Mouse (Mus musculus): ENCODE measurements around the gene Elmo3. TPM values are rescaled to one million over a fixed set of nuclear protein-coding genes. Genes with fewer than 3 reads are reported as not detected.

Gene Elmo3
- polyA plus RNA-seq, 1 experiment from 2014 or later: 1.3 TPM

MicroRNA genes within 50 kb of the gene (microRNA counts, 519-probe panel; counts per million panel counts)
- 4,091 counts per million, percentile 45 among the panel's probes with 10 or more counts for microRNA mmu-miR-328

Small RNA genes within 50 kb of the gene (microRNA-seq; reads per million reads assigned to microRNA genes)
- not detected for gene Gm27320
- gene Mir328: 374 reads per million, percentile 65 among the genes with 10 or more reads in this experiment

Other genes with a start within 250 kb of the Elmo3 start
- gene Ces3b, start 221.8 kb upstream of the Elmo3 start, polyA plus RNA-seq (2014; fragmentation: Nextera tagmentation; extraction: Ambion mirVana): not detected in 2 replicates
- gene Ces4a, start 173.8 kb upstream of the Elmo3 start, polyA plus RNA-seq (2014; fragmentation: Nextera tagmentation; extraction: Ambion mirVana): 0.08 TPM in 1 of 2 replicates, not detected in the other
- 32.4 and 56.8 TPM in 2 replicates for gene Cbfb, start 134.9 kb upstream of the Elmo3 start, polyA plus RNA-seq (2014; fragmentation: Nextera tagmentation; extraction: Ambion mirVana)
- gene D230025D16Rik, start 80.5 kb upstream of the Elmo3 start, polyA plus RNA-seq (2014; fragmentation: Nextera tagmentation; extraction: Ambion mirVana): 35.7 and 36.8 TPM in 2 replicates
- 6.2 and 8.3 TPM in 2 replicates for gene B3gnt9, start 50.4 kb upstream of the Elmo3 start, polyA plus RNA-seq (2014; fragmentation: Nextera tagmentation; extraction: Ambion mirVana)
- gene Tradd, start 41.0 kb upstream of the Elmo3 start, polyA plus RNA-seq (2014; fragmentation: Nextera tagmentation; extraction: Ambion mirVana): 13.1 and 18.8 TPM in 2 replicates
- 0.96 and 1.8 TPM in 2 replicates for gene Fbxl8, start 41.0 kb upstream of the Elmo3 start, polyA plus RNA-seq (2014; fragmentation: Nextera tagmentation; extraction: Ambion mirVana)
- 0.66 and 0.71 TPM in 2 replicates for gene Hsf4, start 35.8 kb upstream of the Elmo3 start, polyA plus RNA-seq (2014; fragmentation: Nextera tagmentation; extraction: Ambion mirVana)
- gene Nol3, start 29.5 kb upstream of the Elmo3 start, polyA plus RNA-seq (2014; fragmentation: Nextera tagmentation; extraction: Ambion mirVana): 5.5 and 5.9 TPM in 2 replicates
- gene 4931428F04Rik, start 15.7 kb upstream of the Elmo3 start, polyA plus RNA-seq (2014; fragmentation: Nextera tagmentation; extraction: Ambion mirVana): 84.6 and 118 TPM in 2 replicates
- gene Exoc3l, start 9.5 kb upstream of the Elmo3 start, polyA plus RNA-seq (2014; fragmentation: Nextera tagmentation; extraction: Ambion mirVana): 8.0 and 12.5 TPM in 2 replicates
- gene E2f4, start 7.9 kb upstream of the Elmo3 start, polyA plus RNA-seq (2014; fragmentation: Nextera tagmentation; extraction: Ambion mirVana): 46.4 and 49.7 TPM in 2 replicates
- 0.85 and 0.95 TPM in 2 replicates for gene Lrrc29, start 20.7 kb downstream of the Elmo3 start, polyA plus RNA-seq (2014; fragmentation: Nextera tagmentation; extraction: Ambion mirVana)
- gene Tmem208, start 20.8 kb downstream of the Elmo3 start, polyA plus RNA-seq (2014; fragmentation: Nextera tagmentation; extraction: Ambion mirVana): 135 and 150 TPM in 2 replicates
- gene Fhod1, start 42.4 kb downstream of the Elmo3 start, polyA plus RNA-seq (2014; fragmentation: Nextera tagmentation; extraction: Ambion mirVana): 0.88 and 0.91 TPM in 2 replicates
- gene Slc9a5, start 43.2 kb downstream of the Elmo3 start, polyA plus RNA-seq (2014; fragmentation: Nextera tagmentation; extraction: Ambion mirVana): 10.5 and 13.2 TPM in 2 replicates
- 2.3 and 2.6 TPM in 2 replicates for gene Plekhg4, start 67.7 kb downstream of the Elmo3 start, polyA plus RNA-seq (2014; fragmentation: Nextera tagmentation; extraction: Ambion mirVana)
- not detected in 2 replicates for gene Kctd19, start 107.9 kb downstream of the Elmo3 start, polyA plus RNA-seq (2014; fragmentation: Nextera tagmentation; extraction: Ambion mirVana)
- gene Lrrc36, start 108.0 kb downstream of the Elmo3 start, polyA plus RNA-seq (2014; fragmentation: Nextera tagmentation; extraction: Ambion mirVana): 0.16 and 0.43 TPM in 2 replicates
- gene Tppp3, start 165.9 kb downstream of the Elmo3 start, polyA plus RNA-seq (2014; fragmentation: Nextera tagmentation; extraction: Ambion mirVana): 189 and 259 TPM in 2 replicates
- gene Zdhhc1, start 191.3 kb downstream of the Elmo3 start, polyA plus RNA-seq (2014; fragmentation: Nextera tagmentation; extraction: Ambion mirVana): 27.9 and 32.5 TPM in 2 replicates
- gene Hsd11b2, start 213.2 kb downstream of the Elmo3 start, polyA plus RNA-seq (2014; fragmentation: Nextera tagmentation; extraction: Ambion mirVana): 0.94 and 1.2 TPM in 2 replicates

Data from neural tube, embryonic 14.5 days (tissue).